Mouse (Mus musculus) cerebellum, adult 11 months (tissue): Measurements from ENCODE around the gene Psme2.

Source experiments
- DNase-seq: peaks from one replicate; pipeline ENCODE4 v3.0.0; 2022

Gene Psme2

DNA sequence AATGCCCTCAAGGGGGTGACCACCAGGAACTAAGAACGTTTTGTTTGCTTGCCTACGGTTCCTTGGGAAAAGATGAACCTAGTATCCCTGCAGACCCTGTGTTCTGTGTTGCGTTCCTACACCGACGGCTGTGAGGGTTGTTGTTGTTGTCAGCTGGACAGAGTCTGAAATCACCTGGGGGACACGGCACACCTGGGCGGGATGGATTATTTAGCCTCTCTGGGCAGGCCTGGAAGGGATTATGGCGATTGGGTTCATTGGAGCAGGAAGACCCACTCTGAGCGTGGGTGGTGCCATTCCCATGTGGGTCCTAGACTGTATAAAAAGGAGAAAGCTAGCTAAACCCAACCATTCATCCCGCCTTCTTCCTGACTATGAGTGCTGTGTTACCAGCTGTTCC, 29.1 kb downstream of the Psme2 start:
- no peak for DNase-seq

DNA sequence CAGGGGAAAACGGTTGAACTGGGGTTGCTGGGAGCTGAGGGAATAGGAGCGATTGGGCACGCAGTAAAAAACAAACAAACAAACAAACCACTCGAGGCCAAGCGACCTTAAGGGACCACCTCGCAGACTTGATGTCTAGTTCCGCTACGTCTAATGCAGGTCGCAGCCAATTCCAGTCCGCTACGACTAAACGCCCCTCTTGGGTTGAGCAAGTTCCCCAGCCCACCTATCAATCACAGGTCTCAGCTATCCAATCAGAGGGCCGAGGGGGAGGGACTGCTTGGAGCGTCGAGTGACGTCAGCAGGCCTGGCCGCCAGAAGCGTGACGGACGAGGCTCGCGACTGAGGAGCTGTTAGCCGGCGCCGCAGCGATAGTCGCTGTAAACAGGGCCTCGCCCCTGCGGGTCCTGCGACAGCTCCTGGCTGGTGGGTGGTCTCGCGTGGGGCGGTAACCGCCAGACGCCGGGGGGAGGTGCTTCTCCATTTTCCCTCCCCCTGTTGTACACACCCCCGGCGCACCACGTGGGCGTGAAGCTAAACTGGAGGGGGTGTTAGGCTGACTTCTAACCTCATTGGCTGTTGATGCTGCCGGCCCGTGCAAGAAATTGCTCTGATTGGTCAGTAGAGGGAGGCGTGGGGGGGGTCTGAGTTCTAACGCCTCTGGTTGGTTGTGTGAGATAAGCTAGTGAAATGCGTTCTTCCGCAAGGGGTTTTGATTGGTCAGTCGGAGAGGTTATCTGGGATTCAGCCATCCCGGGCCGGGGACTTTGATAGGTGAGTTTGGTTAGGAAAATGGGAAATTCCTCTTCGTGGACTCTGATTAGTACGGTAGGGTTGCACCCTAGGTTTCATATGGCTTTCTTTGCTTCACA, 30.5 kb downstream of the Psme2 start, which contains the start of gene A730061H03Rik:
Gene A730061H03Rik (minus strand): TSS at position 205 of the 872 bp plus-strand sequence.
- peak; percentile 98 for DNase-seq

DNA sequence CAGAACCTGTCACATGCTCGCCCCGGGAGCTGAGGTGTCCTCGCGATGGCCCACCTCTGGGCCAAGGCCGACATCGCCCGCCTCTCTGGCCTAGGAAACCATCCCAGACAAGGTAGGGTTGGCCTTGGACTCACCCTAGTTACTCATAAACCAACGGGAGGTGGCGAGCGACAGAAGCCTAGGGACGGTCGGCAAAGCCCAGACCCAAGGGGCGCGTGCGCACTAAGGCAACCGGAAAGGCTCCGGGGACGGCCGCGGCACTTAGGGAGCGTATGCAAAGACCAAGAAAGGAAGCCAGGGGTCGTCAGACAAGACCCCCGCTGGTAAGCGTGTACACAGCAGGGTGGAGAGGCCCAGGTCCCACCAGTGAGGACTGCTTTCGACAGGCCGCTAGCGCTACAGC, 31.1 kb downstream of the Psme2 start, which contains the start of gene Dcaf11:
Gene Dcaf11 (plus strand): TSS at position 208 of the 403 bp plus-strand sequence.
- peak; percentile 91 for DNase-seq

DNA sequence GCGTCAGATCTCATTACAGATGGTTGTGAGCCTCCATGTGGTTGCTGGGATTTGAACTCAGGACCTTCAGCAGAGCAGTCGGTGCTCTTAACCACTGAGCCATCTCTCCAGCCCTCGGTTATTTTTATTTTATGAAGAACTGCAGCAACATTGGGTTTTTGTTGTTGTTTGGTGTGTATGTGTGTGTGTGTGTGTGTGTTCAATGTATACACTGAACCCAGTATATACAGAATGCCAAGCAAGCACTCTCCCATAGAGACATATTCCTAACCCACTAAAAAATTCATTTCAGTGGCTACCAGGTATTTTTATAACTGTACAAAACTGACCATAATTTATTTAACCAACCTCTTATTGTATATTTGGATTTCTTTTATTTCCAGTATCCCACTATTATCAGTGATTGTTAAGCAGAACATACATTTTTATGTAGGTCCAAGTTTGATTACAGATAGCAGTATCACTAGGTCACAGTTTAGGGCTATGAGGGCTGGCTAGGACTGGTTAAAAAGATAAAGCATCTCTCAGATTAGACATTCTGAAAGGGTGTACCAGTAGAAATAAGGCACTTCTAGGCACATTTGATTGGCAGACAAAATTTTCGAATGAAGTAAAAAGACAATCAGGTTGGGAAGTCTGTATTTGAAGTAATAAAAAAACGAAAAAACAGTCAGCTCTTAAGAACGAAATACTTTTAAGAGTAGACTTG, 32.0 kb downstream of the Psme2 start:
- no peak for DNase-seq

DNA sequence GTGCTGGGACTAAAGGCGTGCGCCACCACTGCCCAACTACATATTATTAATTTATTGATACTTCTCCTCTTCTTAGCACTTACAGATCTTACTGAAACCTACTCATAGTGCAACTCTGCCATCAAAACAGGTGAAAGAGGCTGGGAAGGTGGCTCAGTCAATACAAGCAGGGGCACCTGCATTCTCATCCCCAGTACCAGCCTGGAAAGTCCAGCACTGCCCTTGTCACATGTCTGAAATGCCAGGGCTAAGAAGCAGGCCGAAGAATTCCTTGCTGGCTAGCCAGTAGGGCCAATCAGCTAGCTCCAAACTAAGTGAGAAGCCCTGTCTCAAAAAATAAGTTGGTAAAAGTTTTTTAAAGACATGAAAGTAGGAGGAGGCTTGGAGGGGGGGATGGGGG, 33.3 kb downstream of the Psme2 start:
- no peak for DNase-seq

DNA sequence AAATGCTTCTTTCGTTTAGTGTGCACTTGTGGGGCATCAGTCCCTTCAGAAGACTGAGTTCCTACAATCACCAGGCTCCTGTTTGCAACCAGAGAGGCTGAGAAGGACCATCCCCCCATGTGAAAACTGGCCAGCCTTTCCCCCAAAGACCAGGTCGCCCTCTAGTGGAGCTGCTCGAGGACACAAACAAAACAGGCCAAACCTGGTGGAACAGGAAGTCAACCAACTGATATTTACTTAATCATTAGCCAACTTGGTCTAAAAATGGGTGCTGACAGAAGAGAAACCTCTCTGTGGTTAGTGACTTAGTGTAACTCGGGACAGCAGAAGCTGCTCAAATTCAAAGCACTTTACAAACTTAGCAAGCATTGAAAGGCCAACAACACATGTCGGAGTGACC, 33.9 kb downstream of the Psme2 start:
- DNase-seq = peak; percentile 69

DNA sequence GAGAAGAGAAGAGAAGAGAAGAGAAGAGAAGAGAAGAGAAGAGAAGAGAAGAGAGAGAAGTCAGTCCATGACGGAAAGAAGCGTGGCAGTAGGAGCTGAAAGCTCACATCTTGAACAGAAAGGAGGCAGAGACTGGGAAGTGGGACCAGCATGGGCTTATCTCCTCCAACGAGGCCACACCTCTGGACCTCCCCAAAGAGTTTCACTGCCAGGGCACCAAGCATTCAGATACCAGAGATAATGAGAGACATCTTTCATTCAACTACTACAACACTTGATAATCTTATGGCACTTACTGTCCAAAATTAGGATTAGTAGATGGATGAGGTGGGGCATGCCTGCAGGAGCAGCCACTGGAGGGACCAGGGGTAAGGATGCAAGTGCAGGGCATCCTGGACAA, 35.1 kb downstream of the Psme2 start:
- DNase-seq = no peak

DNA sequence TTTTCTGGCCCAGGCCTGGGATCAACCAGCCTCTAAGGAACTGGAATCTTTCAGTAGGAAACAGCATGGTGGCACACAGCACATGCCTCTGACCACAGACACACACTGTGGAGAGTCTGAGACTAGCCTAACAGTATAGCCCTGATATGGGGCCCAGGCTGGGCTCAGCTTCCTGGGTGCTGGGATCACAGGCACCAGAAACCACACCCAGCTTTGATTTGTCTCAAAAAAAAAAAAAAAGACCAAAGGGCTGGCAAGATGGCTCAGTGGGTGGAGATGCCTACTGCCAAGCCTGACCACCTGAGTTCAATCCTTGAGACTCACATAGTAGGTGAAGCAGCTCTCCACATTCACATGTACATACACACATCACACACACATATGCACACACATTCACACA, 36.3 kb downstream of the Psme2 start:
- DNase-seq = no peak

DNA sequence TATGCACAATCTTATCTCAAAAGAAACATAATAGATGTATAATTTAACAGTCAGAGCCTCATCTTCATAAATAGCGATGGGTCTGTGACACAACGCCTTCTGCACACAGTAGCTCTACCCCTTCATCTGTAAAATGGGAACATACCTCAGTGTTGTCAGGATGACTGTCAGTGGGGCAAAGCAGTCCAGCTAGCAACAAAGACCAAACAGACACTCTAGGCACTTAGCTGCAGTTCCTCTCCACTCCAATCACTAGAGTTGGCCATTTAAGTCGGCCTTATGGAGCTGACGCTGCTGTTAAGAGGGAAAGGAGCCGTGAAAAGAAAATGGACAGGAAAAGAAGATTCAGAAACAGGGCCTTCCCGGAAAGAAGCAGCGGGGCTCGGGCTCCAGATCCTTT, 39.1 kb downstream of the Psme2 start:
- no peak for DNase-seq

DNA sequence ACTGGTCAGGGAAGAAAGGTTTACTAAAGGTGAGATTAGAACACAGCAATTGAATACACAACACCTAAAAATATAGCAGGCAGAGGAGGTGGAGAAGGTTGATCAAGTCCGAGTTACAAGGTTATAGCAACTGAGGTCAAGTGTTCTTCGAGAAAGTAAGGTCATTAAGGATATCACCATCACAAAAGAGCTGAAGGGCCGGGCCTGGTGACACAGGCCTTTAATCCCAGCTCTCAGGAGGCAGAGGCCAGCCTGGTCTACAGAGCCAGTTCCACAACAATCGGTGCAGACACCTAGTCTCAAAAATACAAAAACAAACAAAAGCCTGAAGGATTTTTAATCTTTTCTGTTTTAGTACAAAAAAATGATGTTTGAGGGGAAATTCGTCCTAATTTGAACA, 39.6 kb downstream of the Psme2 start:
- DNase-seq = no peak

DNA sequence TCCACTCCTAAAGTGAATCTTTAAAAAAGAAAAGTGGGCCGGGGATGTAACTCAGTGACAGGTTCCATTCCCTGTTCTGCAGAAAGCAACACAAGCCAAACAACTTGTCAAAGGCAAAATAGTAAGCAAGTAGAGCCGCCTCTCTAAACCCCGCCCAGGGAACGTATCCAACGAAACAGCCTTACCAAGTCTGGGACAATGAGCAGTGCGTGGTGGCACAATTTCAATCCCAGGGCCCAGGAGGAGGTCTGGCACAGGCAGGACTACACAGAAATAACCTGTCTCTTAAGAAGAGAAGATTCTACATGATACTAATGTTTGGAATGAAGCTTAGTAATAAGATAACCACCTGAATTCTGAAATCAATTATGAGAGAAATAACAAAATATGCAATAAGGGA, 40.7 kb downstream of the Psme2 start:
- DNase-seq = no peak

DNA sequence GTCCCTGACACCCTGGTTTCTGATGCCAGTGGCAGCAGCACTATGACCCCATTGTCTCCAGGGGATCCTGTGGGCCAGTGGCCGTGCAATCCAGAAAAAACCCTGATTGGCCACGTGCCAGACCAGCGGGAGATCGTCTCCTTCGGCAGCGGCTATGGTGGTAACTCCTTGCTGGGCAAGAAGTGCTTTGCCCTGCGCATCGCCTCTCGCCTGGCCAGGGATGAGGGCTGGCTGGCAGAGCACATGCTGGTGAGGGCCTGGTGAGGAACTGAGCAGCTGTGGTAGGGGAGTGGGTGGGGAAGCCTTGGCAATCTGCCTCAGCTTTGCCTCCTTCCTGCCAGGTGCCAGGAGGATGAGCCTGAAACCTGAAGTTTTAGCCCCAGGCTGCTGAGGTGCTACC, 46.6 kb downstream of the Psme2 start:
- DNase-seq = no peak

DNA sequence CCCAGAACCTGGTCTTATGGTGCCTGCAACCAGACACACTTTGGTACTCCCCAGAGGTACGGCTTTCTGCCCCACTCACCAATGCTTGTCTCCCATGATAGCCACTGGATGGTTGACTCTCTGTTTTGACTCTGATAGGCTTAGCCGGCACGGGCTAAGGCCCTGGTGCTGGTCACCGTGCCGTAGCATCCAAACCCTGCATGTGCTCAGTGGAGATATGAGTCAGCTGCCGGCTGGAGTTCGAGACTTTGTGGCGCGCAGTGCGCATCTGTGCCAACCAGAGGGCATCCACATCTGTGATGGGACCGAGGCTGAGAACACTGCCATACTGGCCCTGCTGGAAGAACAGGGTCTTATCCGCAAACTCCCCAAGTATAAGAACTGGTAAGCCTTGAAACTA, 48.6 kb downstream of the Psme2 start:
- DNase-seq = no peak

DNA sequence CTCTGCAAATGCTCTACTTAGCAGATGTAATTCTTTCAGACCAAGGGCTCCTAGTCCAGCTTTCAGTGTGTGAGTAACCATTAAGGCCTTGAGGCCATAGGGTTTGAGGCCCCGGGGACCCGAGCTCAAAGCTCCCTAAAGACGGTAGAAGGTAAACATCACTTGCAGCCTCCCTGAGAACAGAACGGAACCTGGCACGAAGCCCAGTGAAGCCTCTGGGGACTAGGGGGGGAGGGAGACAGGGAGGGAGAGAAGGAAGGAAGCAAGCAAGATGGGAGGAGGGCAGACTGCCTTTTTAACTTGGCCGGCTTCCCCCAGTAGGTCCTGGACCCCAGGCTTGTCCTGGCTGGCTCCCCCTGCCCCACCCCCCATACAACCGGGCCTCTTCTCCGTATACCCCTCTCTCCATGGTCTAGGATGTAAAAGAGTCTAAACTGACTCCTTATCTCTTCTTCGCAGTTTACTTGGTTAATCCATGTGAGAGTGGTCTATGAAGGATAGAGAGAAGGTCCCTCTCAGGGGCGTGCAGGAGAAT, 50.1 kb downstream of the Psme2 start:
- peak; percentile 79 for DNase-seq

DNA sequence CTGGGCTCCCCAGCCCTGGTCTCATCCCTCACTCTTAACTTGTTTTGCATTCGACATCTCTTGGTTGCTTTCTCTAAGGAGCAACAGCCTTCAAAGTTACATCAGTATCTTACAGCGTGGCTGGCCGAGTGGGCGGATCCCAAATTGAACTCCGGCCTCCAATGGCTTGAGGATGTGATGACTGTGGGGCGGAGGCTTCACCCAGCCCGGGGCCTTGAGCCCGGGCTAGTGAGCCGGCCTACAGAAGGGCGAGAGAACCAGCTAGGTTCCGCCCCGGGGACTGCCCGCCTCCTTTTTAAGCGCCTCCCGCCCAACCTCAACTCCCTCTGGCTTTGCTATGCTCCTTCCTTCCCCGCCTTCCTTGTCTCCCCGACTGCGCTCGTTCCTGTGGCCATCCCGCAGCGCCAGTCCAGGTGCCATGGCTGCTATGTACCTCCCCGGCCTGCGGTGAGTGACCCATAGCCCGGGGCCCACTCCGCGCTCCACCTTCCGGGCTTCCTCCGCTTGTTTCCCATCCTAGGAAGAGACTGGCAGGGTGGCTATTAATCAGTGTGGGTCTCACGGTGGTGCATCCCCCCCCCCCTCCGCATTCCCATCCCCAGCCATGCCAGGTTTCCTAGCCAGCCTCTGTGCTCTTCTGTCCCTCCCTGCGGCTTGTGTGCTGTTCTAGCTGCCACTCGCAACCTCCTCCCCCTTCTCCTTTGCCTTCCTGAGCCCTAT, 50.7 kb downstream of the Psme2 start, which contains the start of gene Pck2:
Gene Pck2 (plus strand): TSS at position 200 of the 720 bp plus-strand sequence.
- DNase-seq = peak; percentile 81
